Mouse (Mus musculus) liver, embryonic 15.5 days (tissue): ENCODE data around the gene Gm43552. TPM values are rescaled to one million over a fixed set of nuclear protein-coding genes. Genes with fewer than 3 reads are reported as not detected.

ENCODE experiments used
- polyA plus RNA-seq: library from polyadenylated mRNA; unstranded; fragments of >200 nt; fragmentation: Nextera tagmentation; extraction: Ambion mirVana; gene quantifications from 2 replicates; pipeline ENCODE4 v1.2.1, GENCODE M21; 2015

Gene Gm43552
- polyA plus RNA-seq, 1 experiment from 2014 or later: not detected

Other genes starting within 250 kb of the Gm43552 start
- 25.7 and 34.8 TPM in 2 replicates for gene Rfc1, start 157.2 kb downstream of the Gm43552 start, polyA plus RNA-seq
- 12.1 and 13.5 TPM in 2 replicates for gene Klb, start 144.5 kb downstream of the Gm43552 start, polyA plus RNA-seq
- 510 and 530 TPM in 2 replicates for gene Rpl9, start 101.4 kb downstream of the Gm43552 start, polyA plus RNA-seq
- 34.4 TPM in 2 replicates for gene Lias, start 101.3 kb downstream of the Gm43552 start, polyA plus RNA-seq
- gene Ugdh, start 56.9 kb downstream of the Gm43552 start, polyA plus RNA-seq: 18.5 and 22.2 TPM in 2 replicates
- gene Smim14, start 44.4 kb upstream of the Gm43552 start, polyA plus RNA-seq: 45.0 and 45.8 TPM in 2 replicates
- 73.5 and 81.5 TPM in 2 replicates for gene Ube2k, start 44.4 kb upstream of the Gm43552 start, polyA plus RNA-seq
- 20.3 and 21.7 TPM in 2 replicates for gene Pds5a, start 205.4 kb upstream of the Gm43552 start, polyA plus RNA-seq